Mouse (Mus musculus) CD8-positive naive resting alpha-beta T cell, adult 57 days (primary cell): ENCODE results near the gene Adat2. TPM values are rescaled to one million over a fixed set of nuclear protein-coding genes. Genes with fewer than 3 reads are reported as not detected.

ENCODE experiments used
- total RNA-seq: library from RNA; stranded (reverse); gene quantifications from one replicate; pipeline ENCODE4 v1.2.4, GENCODE M21; 2023

The Adat2 gene
- 10.1 TPM for total RNA-seq

GRCm38 (mm10) chr10:13552646-13553497 is at the start of gene Adat2, which contains the start of gene Pex3:
Gene Adat2, plus strand, starts transcription at chr10:13552894.
Gene Pex3, minus strand, starts transcription at chr10:13553142.

Other genes starting within 250 kb of the Adat2 start
- 14.4 TPM for gene Phactr2, start 78.5 kb upstream of the Adat2 start, total RNA-seq
- gene Fuca2, start 53.4 kb upstream of the Adat2 start, total RNA-seq = 24.2 TPM
- 30.9 TPM for gene Pex3, start 248 bp downstream of the Adat2 start, total RNA-seq